Mouse (Mus musculus): ENCODE results near the gene Gm2163. TPM values are rescaled to one million over a fixed set of nuclear protein-coding genes. Genes with fewer than 3 reads are reported as not detected.
"Not testable (repeated sequence)": the region's sequence is repeated elsewhere in the genome, so short reads cannot be mapped to it uniquely, and the experiment has no call there.

Gm2163 gene
- polyA plus RNA-seq (2014; fragmentation: Nextera tagmentation; extraction: Ambion mirVana), result 0.10 and 0.15 TPM in 2 replicates

GRCm38 (mm10) chr4:42466452-42466851 lies at the start of gene Gm2163:
Gene Gm2163 (plus strand): TSS chr4:42466752.
- H3K9ac ChIP-seq (ENCODE audit: low read length); H3K4me1 ChIP-seq (ENCODE audit: control insufficient read depth, insufficient read depth, low read length); H3K4me3 ChIP-seq (ENCODE audit: low read depth, low read length); H3K27me3 ChIP-seq (ENCODE audit: control insufficient read depth, insufficient read depth, low read length); DNase-seq (ENCODE audit: low spot score); H3K4me2 ChIP-seq (ENCODE audit: low read depth, severe bottlenecking); H3K9me3 ChIP-seq (ENCODE audit: control insufficient read depth, low read length); ATAC-seq (ENCODE audit: insufficient number of reproducible peaks, low FRiP score, low TSS enrichment, low read depth); H3K36me3 ChIP-seq (ENCODE audit: control insufficient read depth, insufficient read depth, low read length); H3K27ac ChIP-seq (replicated peaks; ENCODE audit: low read depth, low read length): not testable (repeated sequence)
- no CpG with 5 or more reads among the region's 5 CpGs for WGBS

- H3K4me3 ChIP-seq (ENCODE audit: low read depth, low read length); H3K27ac ChIP-seq (replicated peaks; ENCODE audit: low read depth, low read length); H3K4me1 ChIP-seq (ENCODE audit: control insufficient read depth, insufficient read depth, low read length); H3K27me3 ChIP-seq (ENCODE audit: control insufficient read depth, insufficient read depth, low read length); H3K9ac ChIP-seq (ENCODE audit: low read length); H3K4me2 ChIP-seq (ENCODE audit: low read depth, severe bottlenecking); ATAC-seq (ENCODE audit: insufficient number of reproducible peaks, low FRiP score, low TSS enrichment, low read depth); H3K36me3 ChIP-seq (ENCODE audit: control insufficient read depth, insufficient read depth, low read length); DNase-seq (ENCODE audit: low spot score); H3K9me3 ChIP-seq (ENCODE audit: control insufficient read depth, low read length): not testable (repeated sequence)
- WGBS, result no CpG with 5 or more reads among the region's 18 CpGs
Observed at GRCm38 (mm10) chr4:42439078-42439477, 27.5 kb upstream of the Gm2163 start, which contains the start of gene Gm21586. Gene Gm21586 (plus strand): TSS chr4:42439378.

GRCm38 (mm10) chr4:42528075-42528474 lies 61.5 kb downstream of the Gm2163 start, which contains the start of gene Fam205a2:
Gene Fam205a2 (minus strand): TSS chr4:42528175.
- not testable (repeated sequence) for H3K27ac ChIP-seq (replicated peaks; ENCODE audit: low read depth, low read length); DNase-seq (ENCODE audit: low spot score); H3K4me2 ChIP-seq (ENCODE audit: low read depth, severe bottlenecking); H3K9me3 ChIP-seq (ENCODE audit: control insufficient read depth, low read length); H3K4me3 ChIP-seq (ENCODE audit: low read depth, low read length); H3K36me3 ChIP-seq (ENCODE audit: control insufficient read depth, insufficient read depth, low read length); H3K27me3 ChIP-seq (ENCODE audit: control insufficient read depth, insufficient read depth, low read length); H3K9ac ChIP-seq (ENCODE audit: low read length); ATAC-seq (ENCODE audit: insufficient number of reproducible peaks, low FRiP score, low TSS enrichment, low read depth); H3K4me1 ChIP-seq (ENCODE audit: control insufficient read depth, insufficient read depth, low read length)
- WGBS, result no CpG with 5 or more reads among the region's 1 CpGs

- not testable (repeated sequence) for H3K27me3 ChIP-seq (ENCODE audit: control insufficient read depth, insufficient read depth, low read length); ATAC-seq (ENCODE audit: insufficient number of reproducible peaks, low FRiP score, low TSS enrichment, low read depth); H3K9me3 ChIP-seq (ENCODE audit: control insufficient read depth, low read length); H3K4me1 ChIP-seq (ENCODE audit: control insufficient read depth, insufficient read depth, low read length); H3K36me3 ChIP-seq (ENCODE audit: control insufficient read depth, insufficient read depth, low read length); H3K4me3 ChIP-seq (ENCODE audit: low read depth, low read length); H3K27ac ChIP-seq (replicated peaks; ENCODE audit: low read depth, low read length); H3K4me2 ChIP-seq (ENCODE audit: low read depth, severe bottlenecking); DNase-seq (ENCODE audit: low spot score); H3K9ac ChIP-seq (ENCODE audit: low read length)
- no CpG with 5 or more reads among the region's 5 CpGs for WGBS
Observed at GRCm38 (mm10) chr4:42611895-42612294, 145.3 kb downstream of the Gm2163 start, which contains the start of gene Gm10591. Gene Gm10591 (plus strand): TSS chr4:42612195.

- H3K27ac ChIP-seq (replicated peaks; ENCODE audit: low read depth, low read length); H3K36me3 ChIP-seq (ENCODE audit: control insufficient read depth, insufficient read depth, low read length); H3K4me1 ChIP-seq (ENCODE audit: control insufficient read depth, insufficient read depth, low read length); H3K4me2 ChIP-seq (ENCODE audit: low read depth, severe bottlenecking); ATAC-seq (ENCODE audit: insufficient number of reproducible peaks, low FRiP score, low TSS enrichment, low read depth); H3K27me3 ChIP-seq (ENCODE audit: control insufficient read depth, insufficient read depth, low read length); H3K9me3 ChIP-seq (ENCODE audit: control insufficient read depth, low read length); H3K4me3 ChIP-seq (ENCODE audit: low read depth, low read length); DNase-seq (ENCODE audit: low spot score); H3K9ac ChIP-seq (ENCODE audit: low read length): not testable (repeated sequence)
- WGBS, result no CpG with 5 or more reads among the region's 8 CpGs
Observed at GRCm38 (mm10) chr4:42629419-42629818, 162.9 kb downstream of the Gm2163 start, which contains the start of gene Gm2564. Gene Gm2564 (plus strand): TSS chr4:42629719.

Other genes starting within 250 kb of the Gm2163 start
- not detected in 2 replicates for gene Gm10600, start 226.1 kb upstream of the Gm2163 start, polyA plus RNA-seq (2014; fragmentation: Nextera tagmentation; extraction: Ambion mirVana)
- not detected in 2 replicates for gene Ccl21b, start 211.0 kb upstream of the Gm2163 start, polyA plus RNA-seq (2014; fragmentation: Nextera tagmentation; extraction: Ambion mirVana)
- gene Gm21953, start 172.5 kb upstream of the Gm2163 start, polyA plus RNA-seq (2014; fragmentation: Nextera tagmentation; extraction: Ambion mirVana), result not detected in 2 replicates
- gene Fam205a3, start 148.4 kb upstream of the Gm2163 start, polyA plus RNA-seq (2014; fragmentation: Nextera tagmentation; extraction: Ambion mirVana), result not detected in 2 replicates
- not detected in 2 replicates for gene Gm21586, start 27.4 kb upstream of the Gm2163 start, polyA plus RNA-seq (2014; fragmentation: Nextera tagmentation; extraction: Ambion mirVana)
- not detected in 2 replicates for gene Fam205a2, start 61.4 kb downstream of the Gm2163 start, polyA plus RNA-seq (2014; fragmentation: Nextera tagmentation; extraction: Ambion mirVana)
- not detected in 2 replicates for gene Gm10591, start 145.4 kb downstream of the Gm2163 start, polyA plus RNA-seq (2014; fragmentation: Nextera tagmentation; extraction: Ambion mirVana)
- not detected in 2 replicates for gene Gm2564, start 163.0 kb downstream of the Gm2163 start, polyA plus RNA-seq (2014; fragmentation: Nextera tagmentation; extraction: Ambion mirVana)
- gene Ccl27b, start 188.5 kb downstream of the Gm2163 start, polyA plus RNA-seq (2014; fragmentation: Nextera tagmentation; extraction: Ambion mirVana), result not detected in 2 replicates
- 0.23 TPM in 1 of 2 replicates, not detected in the other for gene Il11ra2, start 195.1 kb downstream of the Gm2163 start, polyA plus RNA-seq (2014; fragmentation: Nextera tagmentation; extraction: Ambion mirVana)